Mouse (Mus musculus): ENCODE measurements at regions not wholly inside any gene's neighbourhood (a gene's known extent, or its start where the extent isn't known, plus 50 kb on each side); places are given as distances from the start of the nearest gene placed in this dataset.

GRCm38 (mm10) chr5:53384026-53384425 lies 81.9 kb upstream of the Rbpj start:
- no peak for DNase-seq

GRCm38 (mm10) chr5:53385513-53386148 lies 80.3 kb upstream of the Rbpj start:
- DNase-seq: no peak

- DNase-seq: no peak
Observed at GRCm38 (mm10) chr5:53393571-53393970, 72.4 kb upstream of the Rbpj start.

GRCm38 (mm10) chr5:53394560-53394959 lies 71.4 kb upstream of the Rbpj start:
- no peak for DNase-seq

GRCm38 (mm10) chr5:53398428-53399058 lies 67.4 kb upstream of the Rbpj start:
- no peak for DNase-seq

GRCm38 (mm10) chr5:53401093-53401492 lies 64.9 kb upstream of the Rbpj start:
- DNase-seq: no peak

GRCm38 (mm10) chr5:53402022-53402421 lies 63.9 kb upstream of the Rbpj start:
- DNase-seq: no peak

- no peak for DNase-seq
Observed at GRCm38 (mm10) chr5:53402619-53403151, 63.3 kb upstream of the Rbpj start.

GRCm38 (mm10) chr5:53405929-53406328 lies 60.0 kb upstream of the Rbpj start:
- DNase-seq: no peak

GRCm38 (mm10) chr5:53407646-53408045 lies 58.3 kb upstream of the Rbpj start:
- no peak for DNase-seq

GRCm38 (mm10) chr5:53408235-53408634 lies 57.7 kb upstream of the Rbpj start:
- no peak for DNase-seq

- no peak for DNase-seq
Observed at GRCm38 (mm10) chr5:53409740-53410139, 56.2 kb upstream of the Rbpj start.

- no peak for DNase-seq
Observed at GRCm38 (mm10) chr5:53412391-53413075, 53.4 kb upstream of the Rbpj start.

GRCm38 (mm10) chr5:53413677-53414076 lies 52.3 kb upstream of the Rbpj start:
- no peak for DNase-seq

- DNase-seq: no peak
Observed at GRCm38 (mm10) chr5:53415472-53415871, 50.5 kb upstream of the Rbpj start.

All from right cerebral cortex, postnatal 4 days (tissue).